Mouse (Mus musculus) lung, postnatal 36 days (tissue): ENCODE measurements at regions not wholly inside any gene's neighbourhood (a gene's known extent, or its start where the extent isn't known, plus 50 kb on each side); places are given as distances from the start of the nearest gene placed in this dataset.

Experiments used
- DNase-seq: peaks from one replicate; pipeline ENCODE4 v3.0.0; 2022; ENCODE audit warnings: mixed read lengths

DNA sequence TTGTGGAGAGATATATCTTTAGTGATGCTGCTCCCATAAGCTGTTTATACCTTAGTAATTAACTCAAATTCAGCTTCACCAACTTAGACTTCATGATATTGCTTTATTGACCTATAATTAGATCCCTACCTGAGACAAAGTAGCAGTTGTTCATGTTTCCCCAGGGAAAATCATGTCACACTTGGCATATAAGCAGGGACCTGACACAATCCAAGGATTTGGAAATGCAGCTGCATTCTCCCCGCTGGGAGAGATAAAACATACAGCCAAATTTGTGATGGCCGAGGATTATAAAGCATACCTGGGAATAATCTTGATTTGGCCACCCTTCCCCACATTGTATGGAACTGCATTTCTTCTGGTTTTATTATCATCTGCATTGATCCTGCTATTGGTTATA, 55.6 kb upstream of the Tmc1 start:
- no peak for DNase-seq

DNA sequence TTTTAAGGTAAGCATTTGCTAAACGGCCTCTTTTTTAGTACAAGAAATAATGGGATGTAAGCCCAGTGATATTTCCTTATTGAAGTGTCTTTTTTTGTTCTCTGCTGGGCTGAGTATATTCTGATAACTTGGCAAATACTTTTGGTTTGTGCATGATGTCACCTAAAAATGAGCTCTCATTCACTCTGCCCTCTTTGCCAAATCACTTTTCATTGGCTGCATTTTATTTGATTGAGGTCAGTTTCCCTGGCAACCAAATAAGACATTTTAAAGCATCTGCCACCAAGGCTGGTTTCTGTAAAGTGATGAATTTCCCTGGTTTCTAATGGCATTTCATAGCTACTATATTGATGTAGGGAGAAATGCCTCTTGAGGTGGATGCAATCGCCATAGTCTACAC, 50.4 kb upstream of the Tmc1 start:
- DNase-seq: no peak
